Mouse (Mus musculus) lung, postnatal 0 days (tissue): Measurements from ENCODE around the gene Uox. TPM values are rescaled to one million over a fixed set of nuclear protein-coding genes. Genes with fewer than 3 reads are reported as not detected.
A peak's percentile ranks its signal among the peaks of the same experiment; 100 is the strongest.

Experiments
- ATAC-seq: fragments of 200-750 bp; cut with Nextera tagmentation; 2 replicates; pipeline ENCODE4 v1.8.0; 2017; ENCODE audit warnings: moderate library complexity
- DNase-seq: peaks from one replicate; pipeline ENCODE4 v3.0.0-alpha.2; 2016; ENCODE audit warnings: low spot score
- H3K27ac ChIP-seq: fragments of 300-500 bp; sonication (generic); 2 replicates; pipeline ENCODE4 v1.5.1; 2014; ENCODE audit warnings: antibody characterized with exemption, mild to moderate bottlenecking, low read length, mixed read lengths
- H3K27me3 ChIP-seq: fragments of 300-500 bp; sonication (generic); replicated peaks from 2 replicates; pipeline ENCODE4 v1.6.1; 2014; ENCODE audit warnings: low read length, mixed read lengths; ENCODE audit not compliant: insufficient read depth
- H3K36me3 ChIP-seq: fragments of 300-500 bp; sonication (generic); 2 replicates; pipeline ENCODE4 v1.6.1; 2014; ENCODE audit warnings: low read length, mixed read lengths; ENCODE audit not compliant: insufficient read depth
- H3K4me1 ChIP-seq: fragments of 300-500 bp; sonication (generic); 2 replicates; pipeline ENCODE4 v1.6.1; 2014; ENCODE audit warnings: antibody characterized with exemption, low read depth, low read length, mixed read lengths; ENCODE audit not compliant: insufficient read depth
- H3K4me2 ChIP-seq: fragments of 300-500 bp; sonication (generic); replicated peaks from 2 replicates; pipeline ENCODE4 v1.6.1; 2014; ENCODE audit warnings: low read depth, mild to moderate bottlenecking, low read length, moderate library complexity, mixed read lengths
- H3K4me3 ChIP-seq: fragments of 300-500 bp; sonication (generic); 2 replicates; pipeline ENCODE4 v1.5.1; 2014; ENCODE audit warnings: low read depth, low read length
- H3K9ac ChIP-seq: fragments of 300-500 bp; sonication (generic); replicated peaks from 2 replicates; pipeline ENCODE4 v1.6.1; 2014; ENCODE audit warnings: low read depth, mild to moderate bottlenecking
- H3K9me3 ChIP-seq: fragments of 300-500 bp; sonication (generic); 2 replicates; pipeline ENCODE4 v1.6.1; 2016; ENCODE audit warnings: low read length, mixed read lengths
- CTCF ChIP-seq: IDR thresholded peaks from 2 replicates; pipeline ENCODE4 v1.5.1; 2016; ENCODE audit warnings: antibody characterized with exemption, mild to moderate bottlenecking
- EP300 ChIP-seq: IDR thresholded peaks from 2 replicates; pipeline ENCODE4 v1.6.1; 2016; ENCODE audit warnings: antibody characterized with exemption, mild to moderate bottlenecking, control low read depth
- WGBS: fragments of 180-500 bp; shearing (Covaris S2); extraction: QIAGEN DNeasy Blood & Tissue Kit; methylation state at CpG from one replicate; pipeline ENCODE4 v1.1.7; 2014; 5-methylcytosine and 5-hydroxymethylcytosine counted together
- polyA plus RNA-seq: library from polyadenylated mRNA; unstranded; fragments of >200 nt; fragmentation: Nextera tagmentation; extraction: Ambion mirVana; gene quantifications from 2 replicates; pipeline ENCODE4 v1.2.1, GENCODE M21; 2015

The Uox gene
- polyA plus RNA-seq, 1 experiment from 2014 or later: 0.63 TPM

GRCm38 (mm10) chr3:146565065-146565411 is 5.2 kb upstream of the Uox start:
- no peak for TF ChIP-seq CTCF
- no peak for TF ChIP-seq EP300
- no peak overlapping the region for H3K27ac ChIP-seq
- no peak overlapping the region for H3K9ac ChIP-seq
- H3K4me1 ChIP-seq: no peaks in the 10 kb centered on the region
- H3K36me3 ChIP-seq: no peaks in the 10 kb centered on the region
- DNase-seq (no peak), ATAC-seq (no peak)
- 87% methylated on average over 1 of the region's 1 CpGs for WGBS
- no peaks in the 10 kb centered on the region for H3K27me3 ChIP-seq
- no peak overlapping the region for H3K4me2 ChIP-seq
- H3K9me3 ChIP-seq: no peaks in the 10 kb centered on the region
- H3K4me3 ChIP-seq: no peak overlapping the region

- no peak for TF ChIP-seq EP300
- TF ChIP-seq CTCF: no peak
- Histone ChIP-seq H3K4me1 (no peaks in the 10 kb centered on the region), H3K4me2 (no peak overlapping the region), H3K4me3 (no peak overlapping the region), H3K9me3 (no peaks in the 10 kb centered on the region), H3K27ac (no peak overlapping the region), H3K9ac (no peak overlapping the region), H3K27me3 (no peaks in the 10 kb centered on the region), H3K36me3 (no peaks in the 10 kb centered on the region)
- 49% methylated on average over 7 of the region's 7 CpGs for WGBS
- DNase-seq: no peak
- no peak for ATAC-seq
These were observed 2.9 kb upstream of the Uox start for GRCm38 (mm10) chr3:146567366-146567765.

GRCm38 (mm10) chr3:146567884-146568530 is 2.2 kb upstream of the Uox start:
- no peak overlapping the region for H3K4me2 ChIP-seq
- WGBS: 51% methylated on average over 9 of the region's 9 CpGs
- no peaks in the 10 kb centered on the region for H3K9me3 ChIP-seq
- H3K27me3 ChIP-seq: no peaks in the 10 kb centered on the region
- H3K36me3 ChIP-seq: no peaks in the 10 kb centered on the region
- H3K4me3 ChIP-seq: no peak overlapping the region
- peak; percentile 35; the same call in 1 of the 2 replicates for ATAC-seq
- DNase-seq: peak; percentile 22
- H3K9ac ChIP-seq: no peak overlapping the region
- TF ChIP-seq CTCF: no peak
- H3K27ac ChIP-seq: no peak overlapping the region
- H3K4me1 ChIP-seq: no peaks in the 10 kb centered on the region

- Histone ChIP-seq H3K27ac (no peak overlapping the region), H3K27me3 (no peaks in the 10 kb centered on the region), H3K9ac (no peak overlapping the region), H3K4me2 (no peak overlapping the region), H3K4me1 (no peaks in the 10 kb centered on the region), H3K36me3 (no peaks in the 10 kb centered on the region), H3K9me3 (no peaks in the 10 kb centered on the region), H3K4me3 (no peak overlapping the region)
- no peak for DNase-seq
- WGBS: 85% methylated on average over 3 of the region's 3 CpGs
- TF ChIP-seq CTCF: no peak
- no peak for TF ChIP-seq EP300
- ATAC-seq: no peak
These were observed 632 bp upstream of the Uox start for GRCm38 (mm10) chr3:146569594-146569993.

GRCm38 (mm10) chr3:146570939-146571338 is 713 bp downstream of the Uox start:
- Histone ChIP-seq H3K9me3 (no peaks in the 10 kb centered on the region), H3K36me3 (no peaks in the 10 kb centered on the region), H3K9ac (no peak overlapping the region), H3K4me1 (no peaks in the 10 kb centered on the region), H3K4me2 (no peak overlapping the region), H3K27ac (no peak overlapping the region), H3K4me3 (no peak overlapping the region), H3K27me3 (no peaks in the 10 kb centered on the region)
- TF ChIP-seq CTCF (no peak), EP300 (no peak)
- DNase-seq (no peak), ATAC-seq (no peak)
- WGBS: 79% methylated on average over 6 of the region's 6 CpGs

- 50% methylated on average over 1 of the region's 1 CpGs for WGBS
- no peak overlapping the region for H3K4me2 ChIP-seq
These were observed 1.1 kb downstream of the Uox start for GRCm38 (mm10) chr3:146571341-146571740.

GRCm38 (mm10) chr3:146577591-146577990 is 7.4 kb downstream of the Uox start:
- TF ChIP-seq CTCF: no peak
- no peak for TF ChIP-seq EP300
- no peak for ATAC-seq

More at GRCm38 (mm10) chr3:146571341-146571740, 1.1 kb downstream of the Uox start:
- no peaks in the 10 kb centered on the region for H3K4me1 ChIP-seq
- no peak overlapping the region for H3K9ac ChIP-seq
- ATAC-seq: no peak
- no peak overlapping the region for H3K27ac ChIP-seq
- peak; percentile 13 for DNase-seq
- H3K27me3 ChIP-seq: no peaks in the 10 kb centered on the region
- H3K9me3 ChIP-seq: no peaks in the 10 kb centered on the region
- no peaks in the 10 kb centered on the region for H3K36me3 ChIP-seq
- TF ChIP-seq CTCF: no peak
- TF ChIP-seq EP300: no peak
- no peak overlapping the region for H3K4me3 ChIP-seq

More at GRCm38 (mm10) chr3:146577591-146577990, 7.4 kb downstream of the Uox start:
- no peaks in the 10 kb centered on the region for H3K9me3 ChIP-seq
- H3K27ac ChIP-seq: no peak overlapping the region
- no peak overlapping the region for H3K9ac ChIP-seq
- no peaks in the 10 kb centered on the region for H3K4me1 ChIP-seq
- H3K4me3 ChIP-seq: no peak overlapping the region
- no peak for DNase-seq
- WGBS: 58% methylated on average over 2 of the region's 2 CpGs
- no peaks in the 10 kb centered on the region for H3K36me3 ChIP-seq
- H3K4me2 ChIP-seq: no peak overlapping the region
- no peaks in the 10 kb centered on the region for H3K27me3 ChIP-seq
